12 mouse cellular contexts compared by ENCODE assay signal in the genomic region with DNA sequence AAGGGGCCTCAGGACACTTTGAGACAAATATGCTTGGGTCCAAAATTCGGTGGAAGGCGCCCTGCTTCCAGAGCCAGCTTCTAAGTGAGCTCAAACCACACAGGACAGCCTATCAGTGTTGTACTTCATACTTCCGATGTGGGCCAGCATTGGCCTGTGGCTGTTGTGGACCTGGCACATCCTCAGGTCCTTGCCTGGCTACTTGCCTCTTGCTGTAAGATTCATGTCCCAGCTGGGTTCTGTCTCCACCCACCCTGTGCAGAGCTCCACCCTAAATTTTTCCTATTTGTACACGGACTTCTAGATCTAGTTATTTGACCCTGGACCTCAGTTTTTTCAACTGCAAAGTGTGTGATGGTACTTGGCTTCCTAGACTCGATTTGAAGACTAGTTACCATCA. TPM values are rescaled to one million over a fixed set of nuclear protein-coding genes. Genes with fewer than 3 reads are reported as not detected.
A peak's percentile ranks its signal among the peaks of the same experiment; 100 is the strongest.
DNase-seq lines count a peak whose midpoint lies in the region; ATAC-seq lines count a peak whose summit lies in the region.
"Had no signal": no experiment of that assay in that cellular context is flagged by ENCODE, and none has a peak within 500 bp of the region (broad histone marks: within the 10 kb centered on the region; RNA-seq: fewer than 3 reads in every experiment).

No protein-coding gene starts in this region.

- H3K4me3 ChIP-seq in neural tube, embryonic 13.5 days: no peak overlapping the region
- H3K4me3 ChIP-seq in neural tube, embryonic 15.5 days (replicated peaks): no peak overlapping the region
- H3K4me3 ChIP-seq in heart, embryonic 16.5 days (ENCODE audit: low read length): no peak overlapping the region
- no peak overlapping the region for H3K4me3 ChIP-seq in hindbrain, embryonic 13.5 days
- H3K4me3 ChIP-seq: forebrain, embryonic 12.5 days; kidney, embryonic 15.5 days; midbrain, embryonic 13.5 days; neural tube, embryonic 12.5 days had no signal

- H3K9ac ChIP-seq in neural tube, embryonic 13.5 days: 0 out of 2 replicates have a peak overlapping the region, but pooled peaks have one; percentile 38
- H3K9ac ChIP-seq in neural tube, embryonic 15.5 days (replicated peaks): no peak overlapping the region
- no peak overlapping the region; the same call in 1 of the 2 replicates for H3K9ac ChIP-seq in heart, embryonic 16.5 days (ENCODE audit: low read length)
- H3K9ac ChIP-seq in hindbrain, embryonic 13.5 days: no peak overlapping the region
- H3K9ac ChIP-seq: forebrain, embryonic 12.5 days; kidney, embryonic 15.5 days; midbrain, embryonic 13.5 days; neural tube, embryonic 12.5 days had no signal

- intact Hi-C loops in left cerebral cortex, postnatal 14 days (cut with DNase I): no loop called here

- H3K27me3 ChIP-seq in neural tube, embryonic 13.5 days: no peaks in the 10 kb centered on the region
- no peaks in the 10 kb centered on the region for H3K27me3 ChIP-seq in neural tube, embryonic 15.5 days (replicated peaks)
- H3K27me3 ChIP-seq in heart, embryonic 16.5 days (ENCODE audit: control insufficient read depth, insufficient read depth, low read length): no peaks in the 10 kb centered on the region
- no peaks in the 10 kb centered on the region for H3K27me3 ChIP-seq in hindbrain, embryonic 13.5 days
- H3K27me3 ChIP-seq: forebrain, embryonic 12.5 days; kidney, embryonic 15.5 days; midbrain, embryonic 13.5 days; neural tube, embryonic 12.5 days had no signal

- peak; percentile 37 to 40 for DNase-seq in gastrocnemius, adult 8-10 months (ENCODE audit: low spot score in 2 of 2)
- DNase-seq in lung, postnatal 14 days: peak; percentile 43
- DNase-seq in left cerebral cortex, postnatal 14 days (ENCODE audit: low spot score in 2 of 2): no peak
- DNase-seq in layer of hippocampus, adult 8-10 months (ENCODE audit: low spot score in 2 of 2): no peak

- H3K36me3 ChIP-seq in neural tube, embryonic 13.5 days: peaks cover 64% of the 10 kb centered on the region
- peaks cover 54% of the 10 kb centered on the region for H3K36me3 ChIP-seq in neural tube, embryonic 15.5 days
- H3K36me3 ChIP-seq in heart, embryonic 16.5 days (ENCODE audit: control insufficient read depth, insufficient read depth): peaks cover 8% of the 10 kb centered on the region
- peaks cover 85% of the 10 kb centered on the region for H3K36me3 ChIP-seq in hindbrain, embryonic 13.5 days

- H3K4me1 ChIP-seq in neural tube, embryonic 13.5 days (replicated peaks): no peaks in the 10 kb centered on the region
- H3K4me1 ChIP-seq in neural tube, embryonic 15.5 days: no peaks in the 10 kb centered on the region
- no peaks in the 10 kb centered on the region for H3K4me1 ChIP-seq in heart, embryonic 16.5 days (ENCODE audit: control insufficient read depth, insufficient read depth, low read length)
- H3K4me1 ChIP-seq in hindbrain, embryonic 13.5 days (replicated peaks): no peaks in the 10 kb centered on the region
- H3K4me1 ChIP-seq: kidney, embryonic 15.5 days; midbrain, embryonic 13.5 days; neural tube, embryonic 12.5 days had no signal

- 73% methylated on average over 5 of the region's 5 CpGs for WGBS in neural tube, embryonic 13.5 days
- 71% methylated on average over 5 of the region's 5 CpGs for WGBS in neural tube, embryonic 15.5 days
- 60% methylated on average over 5 of the region's 5 CpGs for WGBS in heart, embryonic 16.5 days
- 73% methylated on average over 5 of the region's 5 CpGs for WGBS in hindbrain, embryonic 13.5 days

- no peaks in the 10 kb centered on the region for H3K9me3 ChIP-seq in neural tube, embryonic 13.5 days
- no peaks in the 10 kb centered on the region for H3K9me3 ChIP-seq in neural tube, embryonic 15.5 days (replicated peaks)
- H3K9me3 ChIP-seq in heart, embryonic 16.5 days (replicated peaks; ENCODE audit: control insufficient read depth, low read length): no peaks in the 10 kb centered on the region
- H3K9me3 ChIP-seq in hindbrain, embryonic 13.5 days: no peaks in the 10 kb centered on the region
- H3K9me3 ChIP-seq: forebrain, embryonic 12.5 days; kidney, embryonic 15.5 days; midbrain, embryonic 13.5 days; neural tube, embryonic 12.5 days had no signal

- H3K4me2 ChIP-seq in neural tube, embryonic 13.5 days: no peak overlapping the region
- H3K4me2 ChIP-seq in neural tube, embryonic 15.5 days: no peak overlapping the region
- no peak overlapping the region for H3K4me2 ChIP-seq in heart, embryonic 16.5 days (ENCODE audit: low read depth, low read length)
- no peak overlapping the region for H3K4me2 ChIP-seq in hindbrain, embryonic 13.5 days
- H3K4me2 ChIP-seq: forebrain, embryonic 12.5 days; kidney, embryonic 15.5 days; midbrain, embryonic 13.5 days; neural tube, embryonic 12.5 days had no signal

- ATAC-seq in neural tube, embryonic 13.5 days (ENCODE audit: low read depth): no peak
- no peak for ATAC-seq in neural tube, embryonic 15.5 days (ENCODE audit: low FRiP score)
- ATAC-seq in heart, embryonic 16.5 days (replicated peaks; ENCODE audit: extremely low read depth, insufficient read depth, low FRiP score): no peak
- ATAC-seq in hindbrain, embryonic 13.5 days (ENCODE audit: low FRiP score): no peak
- ATAC-seq: midbrain, embryonic 13.5 days had no signal

- no peak overlapping the region for H3K27ac ChIP-seq in neural tube, embryonic 13.5 days (replicated peaks)
- H3K27ac ChIP-seq in neural tube, embryonic 15.5 days (replicated peaks): no peak overlapping the region
- peak overlapping the region; percentile 63 for H3K27ac ChIP-seq in heart, embryonic 16.5 days (ENCODE audit: low read length)
- no peak overlapping the region for H3K27ac ChIP-seq in hindbrain, embryonic 13.5 days
- H3K27ac ChIP-seq: forebrain, embryonic 12.5 days; kidney, embryonic 15.5 days; midbrain, embryonic 13.5 days; neural tube, embryonic 12.5 days had no signal

RNA-seq across cellular contexts. Expression of gene Hmgcl, which starts 10.7 kb away (rescaled TPM):
- polyA plus RNA-seq in neural tube, embryonic 13.5 days (2015; fragmentation: Nextera tagmentation; extraction: Ambion mirVana): 58.2 and 59.6 TPM in 2 replicates
- 68.2 and 68.9 TPM in 2 replicates for polyA plus RNA-seq in neural tube, embryonic 15.5 days (2015; fragmentation: Nextera tagmentation; extraction: Ambion mirVana)
- 10 to 100 TPM; 39.8 to 44.0 (median 42.0) TPM for total RNA-seq in gastrocnemius, adult 8-10 months (2022)
- 94.3 and 99.6 TPM in 2 replicates for polyA plus RNA-seq in heart, embryonic 16.5 days (2015; fragmentation: Nextera tagmentation; extraction: Ambion mirVana)
- total RNA-seq in left cerebral cortex, postnatal 14 days (2021): 10 to 100 TPM; 28.3 to 30.9 TPM
- 10 to 100 TPM; 34.6 to 39.1 (median 37.6) TPM for total RNA-seq in layer of hippocampus, adult 8-10 months (2022)
- polyA plus RNA-seq in hindbrain, embryonic 13.5 days (2015; fragmentation: Nextera tagmentation; extraction: Ambion mirVana): 52.9 and 56.5 TPM in 2 replicates

RNA-seq across cellular contexts. Expression of gene Fuca1, which starts 15.0 kb away (rescaled TPM):
- 53.8 and 63.6 TPM in 2 replicates for polyA plus RNA-seq in neural tube, embryonic 13.5 days (2015; fragmentation: Nextera tagmentation; extraction: Ambion mirVana)
- polyA plus RNA-seq in neural tube, embryonic 15.5 days (2015; fragmentation: Nextera tagmentation; extraction: Ambion mirVana): 68.6 and 71.5 TPM in 2 replicates
- total RNA-seq in gastrocnemius, adult 8-10 months (2022): 10 to 100 TPM; 14.8 to 28.3 (median 23.6) TPM
- 50.7 and 52.8 TPM in 2 replicates for polyA plus RNA-seq in heart, embryonic 16.5 days (2015; fragmentation: Nextera tagmentation; extraction: Ambion mirVana)
- total RNA-seq in left cerebral cortex, postnatal 14 days (2021): 10 to 100 TPM; 34.0 to 39.0 TPM
- total RNA-seq in layer of hippocampus, adult 8-10 months (2022): 10 to 100 TPM; 51.2 to 73.5 (median 59.2) TPM
- 55.8 and 60.9 TPM in 2 replicates for polyA plus RNA-seq in hindbrain, embryonic 13.5 days (2015; fragmentation: Nextera tagmentation; extraction: Ambion mirVana)

RNA-seq across cellular contexts. Expression of gene Gale, which starts 28.0 kb away (rescaled TPM):
- 39.0 and 42.5 TPM in 2 replicates for polyA plus RNA-seq in neural tube, embryonic 13.5 days (2015; fragmentation: Nextera tagmentation; extraction: Ambion mirVana)
- polyA plus RNA-seq in neural tube, embryonic 15.5 days (2015; fragmentation: Nextera tagmentation; extraction: Ambion mirVana): 47.7 and 53.5 TPM in 2 replicates
- total RNA-seq in gastrocnemius, adult 8-10 months (2022): 1 to 10 TPM in 1 of 4 experiments, under 1 TPM in 2, not detected in 1; 0.40 to 1.3 (median 0.72) TPM
- 24.4 and 24.5 TPM in 2 replicates for polyA plus RNA-seq in heart, embryonic 16.5 days (2015; fragmentation: Nextera tagmentation; extraction: Ambion mirVana)
- 10 to 100 TPM; 26.2 to 31.6 TPM for total RNA-seq in left cerebral cortex, postnatal 14 days (2021)
- 10 to 100 TPM; 22.3 to 28.1 (median 26.3) TPM for total RNA-seq in layer of hippocampus, adult 8-10 months (2022)
- polyA plus RNA-seq in hindbrain, embryonic 13.5 days (2015; fragmentation: Nextera tagmentation; extraction: Ambion mirVana): 39.5 and 41.2 TPM in 2 replicates

RNA-seq across cellular contexts. Expression of gene Lypla2, which starts 36.9 kb away (rescaled TPM):
- 187 and 199 TPM in 2 replicates for polyA plus RNA-seq in neural tube, embryonic 13.5 days (2015; fragmentation: Nextera tagmentation; extraction: Ambion mirVana)
- 200 and 211 TPM in 2 replicates for polyA plus RNA-seq in neural tube, embryonic 15.5 days (2015; fragmentation: Nextera tagmentation; extraction: Ambion mirVana)
- total RNA-seq in gastrocnemius, adult 8-10 months (2022): 10 to 100 TPM; 27.0 to 33.7 (median 30.8) TPM
- 73.2 and 77.3 TPM in 2 replicates for polyA plus RNA-seq in heart, embryonic 16.5 days (2015; fragmentation: Nextera tagmentation; extraction: Ambion mirVana)
- total RNA-seq in left cerebral cortex, postnatal 14 days (2021): 10 to 100 TPM; 82.2 to 91.6 TPM
- 100 to 1,000 TPM in 2 of 4 experiments, 10 to 100 TPM in 2; 94.3 to 103 (median 98.5) TPM for total RNA-seq in layer of hippocampus, adult 8-10 months (2022)
- polyA plus RNA-seq in hindbrain, embryonic 13.5 days (2015; fragmentation: Nextera tagmentation; extraction: Ambion mirVana): 209 and 211 TPM in 2 replicates

RNA-seq across cellular contexts. Expression of gene Cnr2, which starts 40.3 kb away (rescaled TPM):
- polyA plus RNA-seq in neural tube, embryonic 13.5 days (2015; fragmentation: Nextera tagmentation; extraction: Ambion mirVana): 0.12 and 0.25 TPM in 2 replicates
- 0.10 and 0.50 TPM in 2 replicates for polyA plus RNA-seq in neural tube, embryonic 15.5 days (2015; fragmentation: Nextera tagmentation; extraction: Ambion mirVana)
- under 1 TPM in 3 of 4 experiments, not detected in 1; 0.05 to 0.11 (median 0.07) TPM for total RNA-seq in gastrocnemius, adult 8-10 months (2022)
- 0.71 and 0.80 TPM in 2 replicates for polyA plus RNA-seq in heart, embryonic 16.5 days (2015; fragmentation: Nextera tagmentation; extraction: Ambion mirVana)
- total RNA-seq in left cerebral cortex, postnatal 14 days (2021): under 1 TPM in 1 of 2 experiments, not detected in 1; 0.09 TPM
- total RNA-seq in layer of hippocampus, adult 8-10 months (2022): under 1 TPM in 3 of 4 experiments, not detected in 1; 0.08 to 0.98 (median 0.92) TPM
- 0.13 and 0.17 TPM in 2 replicates for polyA plus RNA-seq in hindbrain, embryonic 13.5 days (2015; fragmentation: Nextera tagmentation; extraction: Ambion mirVana)

Comparison
In these comparisons a context has a peak if more than half of its experiments do, and no peak if none do; other contexts are left out.
1. DNase-seq: peak in gastrocnemius, adult 8-10 months (2 of 2) and lung, postnatal 14 days (single experiment); none in left cerebral cortex, postnatal 14 days (0 of 2) and layer of hippocampus, adult 8-10 months (0 of 2).